Mouse (Mus musculus) cerebellum, postnatal 36 days (tissue): ENCODE data around the gene Iqcg.
A peak's percentile ranks its signal among the peaks of the same experiment; 100 is the strongest.

Source experiments
- DNase-seq, 2 experiments: peaks; one replicate each; pipeline ENCODE4 v3.0.0; 2021 to 2022; ENCODE audit warnings: mixed read lengths in 2 of 2

Gene Iqcg

GRCm38 (mm10) chr16:33049809-33050208 lies 6.2 kb downstream of the Iqcg start:
- DNase-seq = no peak

GRCm38 (mm10) chr16:33048686-33049085 lies 7.3 kb downstream of the Iqcg start:
- no peak for DNase-seq

- no peak for DNase-seq
Measured at GRCm38 (mm10) chr16:33048004-33048403, 8.0 kb downstream of the Iqcg start.

GRCm38 (mm10) chr16:33043268-33043667 lies 12.8 kb downstream of the Iqcg start:
- no peak for DNase-seq

GRCm38 (mm10) chr16:33042682-33043081 lies 13.3 kb downstream of the Iqcg start:
- DNase-seq = no peak

- no peak for DNase-seq
Measured at GRCm38 (mm10) chr16:33036006-33036405, 20.0 kb downstream of the Iqcg start.

GRCm38 (mm10) chr16:33026357-33026756 lies 29.7 kb downstream of the Iqcg start:
- no peak for DNase-seq

- DNase-seq = no peak
Measured at GRCm38 (mm10) chr16:33024456-33025104, 31.4 kb downstream of the Iqcg start.

GRCm38 (mm10) chr16:33023750-33024149 lies 32.3 kb downstream of the Iqcg start:
- DNase-seq = peak; percentile 76 to 78

GRCm38 (mm10) chr16:33021381-33021780 lies 34.6 kb downstream of the Iqcg start:
- DNase-seq = no peak

GRCm38 (mm10) chr16:33019117-33019770 lies 36.8 kb downstream of the Iqcg start:
- DNase-seq = no peak

GRCm38 (mm10) chr16:33017677-33018349 lies 38.2 kb downstream of the Iqcg start:
- no peak for DNase-seq

GRCm38 (mm10) chr16:33015986-33016385 lies 40.0 kb downstream of the Iqcg start:
- DNase-seq = no peak

- DNase-seq = no peak
Measured at GRCm38 (mm10) chr16:33015396-33015907, 40.6 kb downstream of the Iqcg start.

GRCm38 (mm10) chr16:33014921-33015320 lies 41.1 kb downstream of the Iqcg start:
- peak; percentile 65 to 67 for DNase-seq

- DNase-seq = no peak
Measured at GRCm38 (mm10) chr16:33013801-33014200, 42.2 kb downstream of the Iqcg start.

GRCm38 (mm10) chr16:33010166-33010565 lies 45.9 kb downstream of the Iqcg start:
- no peak for DNase-seq

GRCm38 (mm10) chr16:33007436-33007835 lies 48.6 kb downstream of the Iqcg start:
- DNase-seq = no peak

- DNase-seq = peak; percentile 54 to 56
Measured at GRCm38 (mm10) chr16:33006888-33007287, 49.1 kb downstream of the Iqcg start.

- DNase-seq = peak; percentile 52 to 53
Measured at GRCm38 (mm10) chr16:33005216-33005615, 50.8 kb downstream of the Iqcg start.

- no peak for DNase-seq
Measured at GRCm38 (mm10) chr16:32992158-32992557, 63.9 kb downstream of the Iqcg start.

- DNase-seq = no peak
Measured at GRCm38 (mm10) chr16:32984631-32985030, 71.4 kb downstream of the Iqcg start.

GRCm38 (mm10) chr16:32981405-32981804 lies 74.6 kb downstream of the Iqcg start:
- DNase-seq = no peak

GRCm38 (mm10) chr16:32980227-32980626 lies 75.8 kb downstream of the Iqcg start:
- DNase-seq = no peak
